Mouse (Mus musculus): Measurements from ENCODE around the gene Ankrd22.

DNA sequence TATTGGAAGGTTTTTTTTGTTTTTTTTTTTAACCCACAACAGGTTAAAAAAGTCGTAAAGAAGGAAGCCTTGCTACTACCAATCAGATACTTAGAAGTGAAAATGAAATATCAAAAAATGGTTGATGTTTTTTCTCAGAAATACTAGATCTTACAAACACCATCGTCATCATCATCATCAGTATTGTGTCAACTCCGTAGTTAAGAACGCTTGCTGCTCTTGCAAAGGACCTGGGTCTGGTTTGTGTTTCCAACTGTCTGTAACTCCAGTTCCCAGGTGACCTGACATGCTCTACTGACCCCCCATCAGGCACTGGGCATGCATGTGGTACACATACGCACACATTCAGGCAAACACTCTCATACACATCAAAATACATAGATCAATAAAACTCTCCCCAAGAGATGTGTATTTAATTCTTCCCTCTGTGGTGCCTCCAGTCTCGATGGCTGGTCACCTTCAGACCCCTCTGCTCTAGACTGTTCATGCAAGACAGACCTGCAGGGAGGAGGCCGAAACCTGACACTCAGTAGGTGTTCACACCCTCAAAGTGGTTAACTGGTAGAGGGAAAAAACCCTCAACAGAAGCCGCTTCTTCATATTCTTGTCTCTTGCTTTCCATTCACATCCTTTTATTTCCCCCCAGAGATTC, 44.2 kb upstream of the Ankrd22 start:
- no peak for TF ChIP-seq CTCF (IDR thresholded peaks at IDR 0.05; ENCODE audit: low read depth, low read length)
- TF ChIP-seq POLR2A (IDR thresholded peaks at IDR 0.05; ENCODE audit: borderline replicate concordance, low read depth, low read length): no peak
